Mouse (Mus musculus): ENCODE data around the gene Gm5089.

DNA sequence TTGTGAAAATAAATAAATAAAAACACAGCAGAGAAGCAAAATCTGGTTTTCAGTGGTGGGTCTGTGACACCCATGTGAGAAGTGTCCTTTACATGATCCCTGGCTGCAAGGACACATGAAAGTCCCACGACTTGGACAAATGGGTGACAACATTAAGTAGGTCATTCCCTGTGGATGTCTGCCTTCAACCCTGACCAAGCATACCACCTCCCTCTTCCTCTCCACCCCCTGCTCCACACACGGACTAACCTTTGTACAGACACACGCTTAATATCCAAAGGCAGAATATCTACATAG, 65.7 kb downstream of the Gm5089 start:
- no peak for TF ChIP-seq CTCF (IDR thresholded peaks at IDR 0.05 in 2 of 3, conservative IDR thresholded peaks at IDR 0.05 in 1 of 3; ENCODE audit: control insufficient read depth in 1 of 3, insufficient read depth in 1 of 3, low read depth in 2 of 3, low read length in 3 of 3, poor library complexity in 1 of 3, severe bottlenecking in 1 of 3)
- no peak for TF ChIP-seq POLR2A (IDR thresholded peaks at IDR 0.05; ENCODE audit: control insufficient read depth in 1 of 2, insufficient read depth in 1 of 2, low read depth in 1 of 2, low read length in 2 of 2, poor library complexity in 1 of 2)
